Mouse (Mus musculus) neural tube, embryonic 13.5 days (tissue): ENCODE results near the gene Cpsf4l. TPM values are rescaled to one million over a fixed set of nuclear protein-coding genes. Genes with fewer than 3 reads are reported as not detected.

Source experiments
- ATAC-seq: fragments of 200-750 bp; cut with Nextera tagmentation; 2 replicates; pipeline ENCODE4 v1.8.0; 2017; ENCODE audit warnings: low read depth, mild to moderate bottlenecking, moderate TSS enrichment, moderate library complexity
- H3K27ac ChIP-seq: fragments of 300-500 bp; sonication (generic); replicated peaks from 2 replicates; pipeline ENCODE4 v1.5.1; 2015; ENCODE audit warnings: moderate library complexity, mild to moderate bottlenecking, inconsistent platforms
- H3K27me3 ChIP-seq: fragments of 300-500 bp; sonication (generic); 2 replicates; pipeline ENCODE4 v1.6.1; 2015; ENCODE audit warnings: mild to moderate bottlenecking, inconsistent platforms
- H3K36me3 ChIP-seq: fragments of 300-500 bp; sonication (generic); 2 replicates; pipeline ENCODE4 v1.6.1; 2015; ENCODE audit warnings: mild to moderate bottlenecking, inconsistent platforms
- H3K4me1 ChIP-seq: fragments of 300-500 bp; sonication (generic); replicated peaks from 2 replicates; pipeline ENCODE4 v1.6.1; 2015; ENCODE audit warnings: inconsistent platforms
- H3K4me2 ChIP-seq: fragments of 300-500 bp; sonication (generic); 2 replicates; pipeline ENCODE4 v1.6.1; 2015; ENCODE audit warnings: inconsistent platforms, mild to moderate bottlenecking, moderate library complexity
- H3K4me3 ChIP-seq: fragments of 300-500 bp; sonication (generic); 2 replicates; pipeline ENCODE4 v1.5.1; 2015; ENCODE audit warnings: mild to moderate bottlenecking, inconsistent platforms
- H3K9ac ChIP-seq: fragments of 300-500 bp; sonication (generic); 2 replicates; pipeline ENCODE4 v1.6.1; 2015; ENCODE audit warnings: moderate library complexity, mild to moderate bottlenecking, inconsistent platforms
- H3K9me3 ChIP-seq: fragments of 300-500 bp; sonication (generic); 2 replicates; pipeline ENCODE4 v1.6.1; 2016; ENCODE audit warnings: inconsistent platforms
- WGBS: fragments of 180-500 bp; shearing (Covaris S2); methylation state at CpG from one replicate; pipeline ENCODE4 v1.1.7; 2015; 5-methylcytosine and 5-hydroxymethylcytosine counted together
- polyA plus RNA-seq: library from polyadenylated mRNA; unstranded; fragments of >200 nt; fragmentation: Nextera tagmentation; extraction: Ambion mirVana; gene quantifications from 2 replicates; pipeline ENCODE4 v1.2.1, GENCODE M21; 2015

Cpsf4l gene
- polyA plus RNA-seq = 0.36 and 0.85 TPM in 2 replicates

GRCm38 (mm10) chr11:113709731-113710256 lies at the start of gene Cpsf4l:
Cpsf4l (minus strand) TSS chr11:113710017.
- Histone ChIP-seq H3K9me3 (no peaks in the 10 kb centered on the region), H3K27me3 (peaks cover 15% of the 10 kb centered on the region; the same call in 1 of the 2 replicates), H3K36me3 (peaks cover 14% of the 10 kb centered on the region), H3K27ac (peak within 1 kb of the TSS; percentile 74), H3K4me3 (no peak within 1 kb of the TSS), H3K4me2 (no peak within 1 kb of the TSS), H3K9ac (peak within 1 kb of the TSS; percentile 60), H3K4me1 (peaks cover 27% of the 10 kb centered on the region)
- WGBS = 4% methylated on average over 11 of the region's 11 CpGs
- ATAC-seq = peak; percentile 44

DNA sequence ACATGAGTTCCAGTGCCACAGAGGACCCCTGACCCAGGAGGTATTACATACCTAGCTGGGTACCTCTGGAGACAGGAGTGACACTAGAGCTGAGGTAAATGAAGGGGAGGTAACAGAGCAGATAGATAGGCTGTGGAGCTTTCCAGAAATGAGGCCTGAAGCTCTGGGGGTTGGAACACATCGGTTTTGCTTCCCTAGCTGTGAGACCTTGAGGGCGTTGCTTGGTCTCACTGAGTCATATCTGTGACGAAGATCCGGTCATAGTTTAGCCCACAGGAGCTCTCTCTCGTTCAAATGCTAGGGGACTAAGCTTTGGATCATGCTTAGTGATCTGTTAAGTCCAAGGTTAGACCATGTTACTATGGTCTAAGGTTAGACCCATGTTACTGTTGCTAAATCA lies 49.0 kb upstream of the Cpsf4l start:
- Histone ChIP-seq H3K27me3 (no peaks in the 10 kb centered on the region), H3K27ac (no peak overlapping the region), H3K36me3 (no peaks in the 10 kb centered on the region), H3K4me2 (no peak overlapping the region), H3K9ac (no peak overlapping the region), H3K9me3 (no peaks in the 10 kb centered on the region), H3K4me3 (no peak overlapping the region), H3K4me1 (peaks cover 7% of the 10 kb centered on the region)
- no peak for ATAC-seq
- WGBS = 92% methylated on average over 5 of the region's 5 CpGs

DNA sequence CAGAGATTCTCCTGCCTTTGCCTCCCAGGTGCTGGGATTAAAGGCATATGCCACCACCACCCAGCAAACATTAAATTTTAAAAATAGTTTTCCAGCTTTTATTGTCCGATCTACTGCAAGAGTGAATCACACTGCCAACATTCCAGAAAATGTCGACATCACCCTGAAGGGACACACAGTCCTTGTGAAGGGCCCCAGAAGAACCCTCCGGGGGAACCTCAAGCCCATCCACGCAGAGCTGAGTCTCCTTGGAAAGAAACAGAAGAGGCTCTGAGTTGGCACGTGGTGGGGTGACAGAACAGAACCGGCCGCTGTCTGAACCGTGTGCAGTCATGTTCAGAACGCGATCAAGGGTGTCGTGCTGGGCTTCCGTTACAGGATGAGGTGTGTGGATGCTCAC lies 46.8 kb upstream of the Cpsf4l start:
- WGBS = 95% methylated on average over 12 of the region's 12 CpGs
- ATAC-seq = no peak

DNA sequence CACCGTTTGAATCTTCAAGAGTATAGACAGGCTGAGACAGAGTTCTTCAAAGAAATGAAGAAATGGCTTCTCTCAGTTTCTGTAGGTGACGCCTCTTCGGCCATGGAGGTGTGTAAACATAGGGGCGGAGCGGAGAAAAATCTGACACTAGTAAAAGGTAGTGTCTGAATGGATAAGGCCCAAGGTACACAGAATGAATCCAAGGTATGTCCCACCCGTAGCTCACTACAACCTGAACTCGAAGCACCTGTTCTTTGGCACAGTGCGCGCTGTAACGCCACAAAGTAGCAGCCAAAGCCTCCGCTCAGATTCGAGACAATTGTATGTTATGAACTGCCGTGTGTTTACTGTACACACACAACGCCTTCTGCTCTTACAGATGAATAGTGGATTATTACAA lies 46.1 kb upstream of the Cpsf4l start:
- 92% methylated on average over 14 of the region's 14 CpGs for WGBS
- no peak overlapping the region for H3K4me3 ChIP-seq
- no peaks in the 10 kb centered on the region for H3K36me3 ChIP-seq
- no peaks in the 10 kb centered on the region for H3K9me3 ChIP-seq
- H3K4me1 ChIP-seq = peaks cover 8% of the 10 kb centered on the region
- no peaks in the 10 kb centered on the region for H3K27me3 ChIP-seq
- no peak overlapping the region for H3K27ac ChIP-seq
- no peak for ATAC-seq
- no peak overlapping the region for H3K4me2 ChIP-seq
- H3K9ac ChIP-seq = no peak overlapping the region

More for the DNA sequence above, 46.8 kb upstream of the Cpsf4l start:
- peaks cover 8% of the 10 kb centered on the region for H3K4me1 ChIP-seq
- no peaks in the 10 kb centered on the region for H3K27me3 ChIP-seq
- H3K4me2 ChIP-seq = no peak overlapping the region
- no peak overlapping the region for H3K27ac ChIP-seq
- H3K4me3 ChIP-seq = no peak overlapping the region
- no peak overlapping the region for H3K9ac ChIP-seq
- H3K9me3 ChIP-seq = no peaks in the 10 kb centered on the region
- no peaks in the 10 kb centered on the region for H3K36me3 ChIP-seq

DNA sequence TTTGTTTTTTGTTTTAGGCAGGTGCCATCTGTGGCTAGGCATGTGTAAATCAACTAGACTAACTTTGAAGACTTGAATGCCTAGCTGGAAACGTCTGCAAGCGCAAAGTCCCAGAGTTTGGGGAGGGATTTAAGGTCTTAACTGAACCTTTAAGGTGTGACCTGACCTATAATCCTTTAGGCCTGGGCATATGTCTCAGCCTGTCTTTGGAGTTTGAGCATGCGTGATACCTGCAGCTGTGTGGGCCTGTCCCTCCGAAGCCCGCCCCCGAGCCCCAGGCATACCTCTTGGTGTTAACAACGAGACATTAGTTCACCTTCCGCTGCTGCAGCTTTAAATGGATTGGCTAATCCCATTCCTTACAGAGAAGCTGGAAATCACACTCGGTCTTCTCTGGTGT lies 45.0 kb upstream of the Cpsf4l start:
- H3K36me3 ChIP-seq = no peaks in the 10 kb centered on the region
- no peak for ATAC-seq
- no peaks in the 10 kb centered on the region for H3K9me3 ChIP-seq
- H3K4me2 ChIP-seq = no peak overlapping the region
- H3K27me3 ChIP-seq = no peaks in the 10 kb centered on the region
- no peak overlapping the region for H3K9ac ChIP-seq
- peaks cover 17% of the 10 kb centered on the region for H3K4me1 ChIP-seq
- no peak overlapping the region for H3K4me3 ChIP-seq
- 49% methylated on average over 9 of the region's 9 CpGs for WGBS
- no peak overlapping the region for H3K27ac ChIP-seq

DNA sequence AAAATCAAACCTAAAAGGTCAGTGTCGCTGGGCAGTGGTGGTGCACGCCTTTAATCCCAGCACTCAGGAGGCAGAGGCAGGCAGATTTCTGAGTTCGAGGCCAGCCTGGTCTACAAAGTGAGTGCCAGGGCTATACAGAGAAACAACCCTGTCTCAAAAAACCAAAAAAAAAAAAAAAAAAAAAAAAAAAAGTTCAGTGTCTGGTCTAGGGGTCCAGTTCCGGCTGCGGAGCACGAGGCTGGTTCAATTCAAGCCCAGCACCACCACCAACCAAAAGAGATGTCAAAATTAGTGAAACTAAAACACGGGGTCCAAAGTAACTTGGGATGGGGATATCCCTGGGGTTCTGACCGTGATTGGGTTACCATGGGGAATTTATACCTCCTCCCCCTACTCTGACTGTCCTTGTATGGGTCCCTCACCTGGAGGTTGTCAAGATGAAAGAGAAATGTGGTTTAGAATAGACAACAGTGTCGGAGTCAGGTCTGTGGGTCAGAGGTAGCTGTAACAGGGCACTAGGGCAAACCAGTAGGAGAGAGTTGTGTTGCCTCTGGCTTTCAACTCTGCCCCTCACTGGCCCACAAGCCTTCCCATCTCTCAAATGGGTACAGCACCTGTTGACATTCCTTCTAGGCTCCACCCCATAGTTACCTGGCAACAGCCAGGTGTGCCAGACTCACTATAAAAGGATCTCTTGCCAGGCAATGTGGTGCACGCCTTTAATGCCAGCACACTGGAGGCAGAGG lies 43.0 kb upstream of the Cpsf4l start:
- WGBS = 96% methylated on average over 10 of the region's 10 CpGs
- Histone ChIP-seq H3K27me3 (no peaks in the 10 kb centered on the region), H3K9me3 (no peaks in the 10 kb centered on the region), H3K4me3 (no peak overlapping the region), H3K4me1 (peaks cover 37% of the 10 kb centered on the region), H3K4me2 (no peak overlapping the region; the same call in 1 of the 2 replicates), H3K9ac (no peak overlapping the region), H3K36me3 (no peaks in the 10 kb centered on the region), H3K27ac (0 out of 2 replicates have a peak overlapping the region, but pooled peaks have one; percentile 95)
- ATAC-seq = no peak

DNA sequence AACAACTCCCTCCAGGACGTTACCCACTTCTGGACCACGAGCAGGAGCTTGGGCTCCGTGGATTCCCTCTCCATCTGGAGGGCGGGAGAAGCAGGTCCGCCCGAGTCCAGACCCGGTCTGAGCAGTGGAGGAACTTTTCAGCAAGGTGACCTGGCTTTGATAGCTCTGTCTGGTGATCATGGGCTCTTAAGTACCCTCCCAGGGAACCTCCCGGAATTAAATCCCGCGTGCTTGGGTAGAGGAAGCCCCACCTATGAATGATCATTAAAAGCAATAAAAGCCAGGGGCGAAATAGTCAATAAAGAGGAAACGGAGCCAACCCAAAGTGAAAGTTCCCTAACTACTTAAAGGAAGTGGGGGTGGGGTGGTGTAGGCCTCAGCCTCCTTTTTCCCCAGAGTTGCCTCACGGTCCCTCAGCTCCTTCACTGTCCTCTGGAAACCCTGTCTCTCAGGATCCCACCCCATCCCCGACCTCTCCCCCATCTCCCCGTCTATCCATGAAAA lies 42.4 kb upstream of the Cpsf4l start:
- peaks cover 43% of the 10 kb centered on the region for H3K4me1 ChIP-seq
- peak overlapping the region; percentile 52 for H3K9ac ChIP-seq
- WGBS = 22% methylated on average over 15 of the region's 15 CpGs
- no peaks in the 10 kb centered on the region for H3K36me3 ChIP-seq
- peak overlapping the region; percentile 95 for H3K27ac ChIP-seq
- peak overlapping the region; percentile 63 for H3K4me2 ChIP-seq
- no peaks in the 10 kb centered on the region for H3K27me3 ChIP-seq
- peak overlapping the region; percentile 89 for H3K4me3 ChIP-seq
- peak; percentile 19; the same call in 1 of the 2 replicates for ATAC-seq
- H3K9me3 ChIP-seq = no peaks in the 10 kb centered on the region

DNA sequence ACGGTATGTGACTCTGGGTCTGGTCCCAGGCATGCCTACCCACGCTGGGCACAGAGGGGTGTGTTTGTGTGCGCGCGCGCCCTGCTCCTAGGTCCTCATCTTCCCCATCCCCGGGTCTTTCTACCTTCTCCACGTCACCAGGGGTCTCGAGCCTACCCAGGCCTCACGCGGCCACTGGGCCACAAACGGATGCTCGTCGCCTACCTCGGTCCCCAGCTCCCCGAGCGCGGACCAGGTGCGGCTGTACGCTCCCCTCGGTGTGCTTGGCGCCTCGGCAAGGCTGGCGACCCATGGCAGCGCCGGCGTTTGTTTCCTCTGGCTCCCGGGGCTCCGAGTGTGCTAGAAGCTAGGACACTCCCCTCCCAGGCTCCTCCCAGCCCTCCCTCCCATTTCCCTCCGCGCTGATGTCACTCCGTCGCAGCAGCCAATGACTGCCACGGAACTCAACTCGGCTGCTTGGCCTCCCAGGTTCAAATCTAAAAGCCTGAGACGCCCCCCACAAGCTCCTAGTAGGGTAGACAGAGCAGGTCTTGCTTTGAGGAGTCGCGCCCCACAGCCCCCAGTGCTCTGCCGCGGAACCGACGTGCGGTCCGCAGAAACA lies 41.8 kb upstream of the Cpsf4l start, which contains the start of gene Cdc42ep4:
TSS of gene Cdc42ep4 (minus strand) at position 398 of the 601 bp plus-strand sequence.
- peak; percentile 86 for ATAC-seq
- Histone ChIP-seq H3K27ac (peak within 1 kb of the TSS; percentile 95), H3K9ac (peak within 1 kb of the TSS; percentile 95), H3K36me3 (no peaks in the 10 kb centered on the region), H3K4me1 (peaks cover 48% of the 10 kb centered on the region), H3K4me2 (peak within 1 kb of the TSS; percentile 63), H3K27me3 (no peaks in the 10 kb centered on the region), H3K4me3 (peak within 1 kb of the TSS; percentile 89), H3K9me3 (no peaks in the 10 kb centered on the region)
- under 1% methylated on average over 43 of the region's 44 CpGs for WGBS

GRCm38 (mm10) chr11:113750571-113751483 lies 41.0 kb upstream of the Cpsf4l start:
- peaks cover 49% of the 10 kb centered on the region for H3K4me1 ChIP-seq
- no peaks in the 10 kb centered on the region for H3K9me3 ChIP-seq
- peak; percentile 52 for ATAC-seq
- under 1% methylated on average over 65 of the region's 67 CpGs for WGBS
- no peaks in the 10 kb centered on the region for H3K36me3 ChIP-seq
- H3K27me3 ChIP-seq = no peaks in the 10 kb centered on the region
- H3K9ac ChIP-seq = peak overlapping the region; percentile 95
- H3K4me2 ChIP-seq = peak overlapping the region; percentile 63
- peak overlapping the region; percentile 95 for H3K27ac ChIP-seq
- peak overlapping the region; percentile 89 for H3K4me3 ChIP-seq

GRCm38 (mm10) chr11:113749749-113750351 lies 40.0 kb upstream of the Cpsf4l start:
- Histone ChIP-seq H3K27ac (peak overlapping the region; percentile 95), H3K4me3 (peak overlapping the region; percentile 89), H3K4me2 (peak overlapping the region; percentile 63), H3K9me3 (no peaks in the 10 kb centered on the region), H3K9ac (peak overlapping the region; percentile 95), H3K36me3 (no peaks in the 10 kb centered on the region), H3K4me1 (peaks cover 57% of the 10 kb centered on the region), H3K27me3 (no peaks in the 10 kb centered on the region)
- under 1% methylated on average over 9 of the region's 9 CpGs for WGBS
- peak; percentile 30; the same call in 1 of the 2 replicates for ATAC-seq
